Mouse (Mus musculus) stomach, postnatal 0 days (tissue): ENCODE data around the gene Gpank1.

Experiments used
- CTCF ChIP-seq: IDR thresholded peaks from 2 replicates; pipeline ENCODE4 v1.5.1; 2016; ENCODE audit warnings: antibody characterized with exemption, low read depth, mild to moderate bottlenecking, moderate library complexity
- EP300 ChIP-seq: optimal IDR thresholded peaks from 2 replicates; pipeline ENCODE3; 2016; ENCODE audit warnings: antibody characterized with exemption

DNA sequence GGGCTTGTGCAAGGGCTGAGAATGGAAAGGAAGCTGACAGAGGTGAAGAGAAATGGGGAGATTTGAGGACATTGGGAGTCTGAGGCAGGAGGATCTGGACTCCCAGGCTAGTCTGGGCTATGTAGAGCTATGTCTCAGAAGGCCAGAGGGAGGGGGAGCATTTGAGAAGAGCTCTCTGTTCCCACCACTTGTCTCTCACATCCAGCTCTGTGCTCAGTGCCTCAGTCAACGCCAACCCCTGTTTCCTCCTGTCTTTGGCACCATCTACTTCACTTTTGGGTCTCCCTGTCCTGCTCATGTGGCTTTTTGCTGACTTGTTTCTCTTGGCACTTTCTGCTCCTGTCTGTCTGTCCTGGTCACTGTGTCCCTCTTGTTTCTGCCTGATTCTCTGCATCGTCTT is 44.0 kb upstream of the Gpank1 start:
- TF ChIP-seq CTCF: no peak
- TF ChIP-seq EP300: no peak
